Mouse (Mus musculus) cerebellum, adult 18-20 months (tissue): ENCODE measurements around the gene Kcnk13.

ENCODE experiments used
- DNase-seq, 2 experiments: peaks; one replicate each; pipeline ENCODE4 v3.0.0; 2021

Gene Kcnk13

GRCm38 (mm10) chr12:100100707-100101030 is 136.4 kb downstream of the Kcnk13 start:
- DNase-seq, result no peak

GRCm38 (mm10) chr12:100101651-100102050 is 137.4 kb downstream of the Kcnk13 start:
- no peak for DNase-seq

GRCm38 (mm10) chr12:100104530-100104929 is 140.2 kb downstream of the Kcnk13 start:
- no peak for DNase-seq

GRCm38 (mm10) chr12:100106275-100106895 is 142.1 kb downstream of the Kcnk13 start:
- peak; percentile 79 to 83 for DNase-seq

GRCm38 (mm10) chr12:100107436-100107835 is 143.1 kb downstream of the Kcnk13 start:
- DNase-seq, result no peak

- peak; percentile 72 to 81 for DNase-seq
Measured at GRCm38 (mm10) chr12:100109986-100110696, 145.8 kb downstream of the Kcnk13 start, which contains the start of gene Psmc1. Psmc1 (plus strand) TSS chr12:100110154.
